Mouse (Mus musculus): Measurements from ENCODE around the gene Golga2. TPM values are rescaled to one million over a fixed set of nuclear protein-coding genes. Genes with fewer than 3 reads are reported as not detected.
A peak's percentile ranks its signal among the peaks of the same experiment; 100 is the strongest.

Gene Golga2
- polyA plus RNA-seq, 1 experiment from 2014 or later, result 19.7 TPM

- Histone ChIP-seq H3K36me3 (no peaks in the 10 kb centered on the region), H3K4me3 (replicated peaks) (no peak overlapping the region), H3K4me2 (replicated peaks) (no peak overlapping the region), H3K4me1 (replicated peaks) (peaks cover 50% of the 10 kb centered on the region), H3K9me3 (no peaks in the 10 kb centered on the region), H3K27ac (peak overlapping the region; percentile 38), H3K9ac (no peak overlapping the region), H3K27me3 (replicated peaks) (0 out of 2 replicates have a peak, but pooled peaks cover 2% of the 10 kb centered on the region)
- WGBS, result 63% methylated on average over 9 of the region's 9 CpGs
- peak; percentile 78 for ATAC-seq
Observed at GRCm38 (mm10) chr2:32321591-32322298, 34.6 kb downstream of the Golga2 start.

- ATAC-seq, result no peak
- no peak overlapping the region for H3K4me2 ChIP-seq (replicated peaks)
- H3K36me3 ChIP-seq, result no peaks in the 10 kb centered on the region
- peaks cover 37% of the 10 kb centered on the region for H3K4me1 ChIP-seq (replicated peaks)
- H3K4me3 ChIP-seq (replicated peaks), result no peak overlapping the region
- H3K27me3 ChIP-seq (replicated peaks), result 0 out of 2 replicates have a peak, but pooled peaks cover 2% of the 10 kb centered on the region
- no peak overlapping the region for H3K9ac ChIP-seq
- 79% methylated on average over 7 of the region's 7 CpGs for WGBS
- H3K27ac ChIP-seq, result no peak overlapping the region
- H3K9me3 ChIP-seq, result no peaks in the 10 kb centered on the region
Observed at GRCm38 (mm10) chr2:32322754-32323741, 35.9 kb downstream of the Golga2 start.

- 57% methylated on average over 4 of the region's 4 CpGs for WGBS
- no peak overlapping the region for H3K4me2 ChIP-seq (replicated peaks)
- no peak overlapping the region for H3K4me3 ChIP-seq (replicated peaks)
- 0 out of 2 replicates have a peak, but pooled peaks cover 2% of the 10 kb centered on the region for H3K27me3 ChIP-seq (replicated peaks)
- no peak for ATAC-seq
- H3K9ac ChIP-seq, result no peak overlapping the region
- no peaks in the 10 kb centered on the region for H3K9me3 ChIP-seq
- H3K4me1 ChIP-seq (replicated peaks), result peaks cover 27% of the 10 kb centered on the region
- H3K27ac ChIP-seq, result no peak overlapping the region
- H3K36me3 ChIP-seq, result no peaks in the 10 kb centered on the region
Observed at GRCm38 (mm10) chr2:32324322-32324721, 37.1 kb downstream of the Golga2 start.

- WGBS, result 48% methylated on average over 7 of the region's 7 CpGs
- ATAC-seq, result no peak
- no peak overlapping the region for H3K4me3 ChIP-seq (replicated peaks)
- no peak overlapping the region for H3K9ac ChIP-seq
- H3K9me3 ChIP-seq, result no peaks in the 10 kb centered on the region
- H3K27me3 ChIP-seq (replicated peaks), result 0 out of 2 replicates have a peak, but pooled peaks cover 2% of the 10 kb centered on the region
- H3K4me1 ChIP-seq (replicated peaks), result peaks cover 22% of the 10 kb centered on the region
- no peaks in the 10 kb centered on the region for H3K36me3 ChIP-seq
- no peak overlapping the region for H3K4me2 ChIP-seq (replicated peaks)
- H3K27ac ChIP-seq, result peak overlapping the region; percentile 41
Observed at GRCm38 (mm10) chr2:32325342-32325741, 38.2 kb downstream of the Golga2 start.

- Histone ChIP-seq H3K27ac (no peak overlapping the region), H3K9me3 (no peaks in the 10 kb centered on the region), H3K27me3 (replicated peaks) (0 out of 2 replicates have a peak, but pooled peaks cover 2% of the 10 kb centered on the region), H3K4me2 (replicated peaks) (no peak overlapping the region), H3K4me1 (replicated peaks) (peaks cover 14% of the 10 kb centered on the region; the same call in 1 of the 2 replicates), H3K9ac (no peak overlapping the region), H3K4me3 (replicated peaks) (no peak overlapping the region), H3K36me3 (no peaks in the 10 kb centered on the region)
- 49% methylated on average over 4 of the region's 4 CpGs for WGBS
- no peak for ATAC-seq
Observed at GRCm38 (mm10) chr2:32327200-32327599, 40.0 kb downstream of the Golga2 start.

- H3K9ac ChIP-seq, result no peak overlapping the region
- H3K27me3 ChIP-seq (replicated peaks), result no peaks in the 10 kb centered on the region
- H3K4me3 ChIP-seq (replicated peaks), result no peak overlapping the region
- peaks cover 12% of the 10 kb centered on the region; the same call in 1 of the 2 replicates for H3K4me1 ChIP-seq (replicated peaks)
- no peaks in the 10 kb centered on the region for H3K9me3 ChIP-seq
- no peak for ATAC-seq
- WGBS, result 33% methylated on average over 13 of the region's 13 CpGs
- no peaks in the 10 kb centered on the region; the same call in 1 of the 2 replicates for H3K36me3 ChIP-seq
- H3K27ac ChIP-seq, result no peak overlapping the region; the same call in 1 of the 2 replicates
- H3K4me2 ChIP-seq (replicated peaks), result no peak overlapping the region
Observed at GRCm38 (mm10) chr2:32328911-32329460, 41.8 kb downstream of the Golga2 start.

GRCm38 (mm10) chr2:32329531-32329930 is 42.3 kb downstream of the Golga2 start:
- no peak overlapping the region for H3K4me3 ChIP-seq (replicated peaks)
- WGBS, result 43% methylated on average over 6 of the region's 6 CpGs
- H3K9me3 ChIP-seq, result no peaks in the 10 kb centered on the region
- H3K9ac ChIP-seq, result no peak overlapping the region
- H3K27ac ChIP-seq, result no peak overlapping the region; the same call in 1 of the 2 replicates
- peaks cover 4% of the 10 kb centered on the region; the same call in 1 of the 2 replicates for H3K36me3 ChIP-seq
- H3K4me2 ChIP-seq (replicated peaks), result no peak overlapping the region
- no peak for ATAC-seq
- peaks cover 12% of the 10 kb centered on the region; the same call in 1 of the 2 replicates for H3K4me1 ChIP-seq (replicated peaks)
- H3K27me3 ChIP-seq (replicated peaks), result no peaks in the 10 kb centered on the region

GRCm38 (mm10) chr2:32332159-32332558 is 45.0 kb downstream of the Golga2 start:
- WGBS, result 85% methylated on average over 5 of the region's 5 CpGs
- Histone ChIP-seq H3K4me2 (replicated peaks) (no peak overlapping the region), H3K9me3 (no peaks in the 10 kb centered on the region), H3K9ac (no peak overlapping the region), H3K27me3 (replicated peaks) (no peaks in the 10 kb centered on the region), H3K4me3 (replicated peaks) (no peak overlapping the region), H3K4me1 (replicated peaks) (peaks cover 4% of the 10 kb centered on the region; the same call in 1 of the 2 replicates), H3K27ac (no peak overlapping the region), H3K36me3 (peaks cover 6% of the 10 kb centered on the region; the same call in 1 of the 2 replicates)
- no peak for ATAC-seq

GRCm38 (mm10) chr2:32335888-32336287 is 48.7 kb downstream of the Golga2 start:
- WGBS, result 55% methylated on average over 15 of the region's 15 CpGs
- peaks cover 10% of the 10 kb centered on the region; the same call in 1 of the 2 replicates for H3K36me3 ChIP-seq
- ATAC-seq, result no peak
- no peaks in the 10 kb centered on the region for H3K9me3 ChIP-seq
- H3K4me3 ChIP-seq (replicated peaks), result no peak overlapping the region
- no peaks in the 10 kb centered on the region for H3K4me1 ChIP-seq (replicated peaks)
- H3K4me2 ChIP-seq (replicated peaks), result no peak overlapping the region
- H3K27ac ChIP-seq, result no peak overlapping the region
- H3K9ac ChIP-seq, result no peak overlapping the region
- H3K27me3 ChIP-seq (replicated peaks), result no peaks in the 10 kb centered on the region

- Histone ChIP-seq H3K9me3 (no peaks in the 10 kb centered on the region), H3K36me3 (0 out of 2 replicates have a peak, but pooled peaks cover 3% of the 10 kb centered on the region), H3K27me3 (replicated peaks) (no peaks in the 10 kb centered on the region), H3K27ac (no peak overlapping the region), H3K4me1 (replicated peaks) (0 out of 2 replicates have a peak, but pooled peaks cover 4% of the 10 kb centered on the region), H3K4me2 (replicated peaks) (no peak overlapping the region), H3K4me3 (replicated peaks) (no peak overlapping the region), H3K9ac (no peak overlapping the region)
- no peak for ATAC-seq
- 50% methylated on average over 26 of the region's 26 CpGs for WGBS
Observed at GRCm38 (mm10) chr2:32339912-32340642, 52.9 kb downstream of the Golga2 start.

GRCm38 (mm10) chr2:32340836-32341633 is 53.9 kb downstream of the Golga2 start:
- 0 out of 2 replicates have a peak, but pooled peaks cover 4% of the 10 kb centered on the region for H3K4me1 ChIP-seq (replicated peaks)
- 78% methylated on average over 13 of the region's 13 CpGs for WGBS
- H3K9ac ChIP-seq, result no peak overlapping the region
- no peak overlapping the region for H3K4me2 ChIP-seq (replicated peaks)
- H3K36me3 ChIP-seq, result 0 out of 2 replicates have a peak, but pooled peaks cover 3% of the 10 kb centered on the region
- no peaks in the 10 kb centered on the region for H3K27me3 ChIP-seq (replicated peaks)
- no peak for ATAC-seq
- no peak overlapping the region for H3K27ac ChIP-seq
- H3K4me3 ChIP-seq (replicated peaks), result no peak overlapping the region
- H3K9me3 ChIP-seq, result no peaks in the 10 kb centered on the region
